Mouse (Mus musculus) E14TG2a.4 (cell line): ENCODE results near the gene Gm20388.

Experiments
- CTCF ChIP-seq: conservative IDR thresholded peaks from 2 replicates; pipeline ENCODE4 v1.5.1; 2014; ENCODE audit warnings: low read length
- NANOG ChIP-seq: IDR thresholded peaks from 2 replicates; pipeline ENCODE4 v1.6.1; 2014; ENCODE audit warnings: borderline replicate concordance, low read length, mixed read lengths
- POU5F1 ChIP-seq: IDR thresholded peaks from 2 replicates; pipeline ENCODE4 v1.6.1; 2014; ENCODE audit warnings: low read length, borderline replicate concordance

GRCm38 (mm10) chr8:122444058-122444748 is 2533.6 kb downstream of the Gm20388 start:
- TF ChIP-seq CTCF (no peak), POU5F1 (no peak), NANOG (peak; percentile 8; the same call in 1 of the 2 replicates)
